Mouse (Mus musculus) liver, adult 10 weeks (tissue): Measurements from ENCODE around the gene Abhd14b. TPM values are rescaled to one million over a fixed set of nuclear protein-coding genes. Genes with fewer than 3 reads are reported as not detected.

Experiments
- polyA plus RNA-seq: library from polyadenylated mRNA; stranded (reverse); fragments of 350-450 nt; fragmentation: Illumina TruSeq; extraction: RNeasy Lipid Tissue Mini Kit (QIAGEN cat#74804); gene quantifications from one replicate; pipeline ENCODE4 v1.2.3, GENCODE M21; 2014; ENCODE audit warnings: low read depth, low replicate concordance

The Abhd14b gene
- polyA plus RNA-seq, result 105 TPM

GRCm38 (mm10) chr9:106447348-106447747, at the start of gene Abhd14b, which contains the start of gene Abhd14a:
TSS of gene Abhd14b (plus strand) at chr9:106447459.
TSS of gene Abhd14a (minus strand) at chr9:106447678.

GRCm38 (mm10) chr9:106429221-106430014, 17.8 kb upstream of the Abhd14b start, which contains the start of gene Rpl29:
TSS of gene Rpl29 (plus strand) at chr9:106429454.

GRCm38 (mm10) chr9:106453271-106454070, 6.2 kb downstream of the Abhd14b start, which contains the start of gene Pcbp4:
TSS of gene Pcbp4 (plus strand) at chr9:106453291.

GRCm38 (mm10) chr9:106465571-106466200, 18.4 kb downstream of the Abhd14b start, which contains the start of gene Gpr62:
TSS of gene Gpr62 (minus strand) at chr9:106465938.

GRCm38 (mm10) chr9:106475663-106476001, 28.4 kb downstream of the Abhd14b start, which contains the start of gene Rrp9:
TSS of gene Rrp9 (plus strand) at chr9:106475963.

GRCm38 (mm10) chr9:106476924-106477484, 29.7 kb downstream of the Abhd14b start, which contains the start of gene Parp3:
TSS of gene Parp3 (minus strand) at chr9:106476949.

GRCm38 (mm10) chr9:106499667-106500066, 52.4 kb downstream of the Abhd14b start, which contains the start of gene Iqcf1:
TSS of gene Iqcf1 (plus strand) at chr9:106499967.

Other genes starting within 250 kb of the Abhd14b start
- gene Ppm1m, start 247.7 kb upstream of the Abhd14b start, polyA plus RNA-seq, result 2.5 TPM
- not detected for gene Twf2, start 244.4 kb upstream of the Abhd14b start, polyA plus RNA-seq
- gene Tlr9, start 224.9 kb upstream of the Abhd14b start, polyA plus RNA-seq, result not detected
- gene Alas1, start 198.8 kb upstream of the Abhd14b start, polyA plus RNA-seq, result 86.5 TPM
- gene Poc1a, start 166.4 kb upstream of the Abhd14b start, polyA plus RNA-seq, result 0.34 TPM
- 2.9 TPM for gene Dusp7, start 78.8 kb upstream of the Abhd14b start, polyA plus RNA-seq
- 26.6 TPM for gene Rpl29, start 18.0 kb upstream of the Abhd14b start, polyA plus RNA-seq
- gene Acy1, start 9.1 kb upstream of the Abhd14b start, polyA plus RNA-seq, result 4.1 TPM
- 2.2 TPM for gene Abhd14a, start 219 bp downstream of the Abhd14b start, polyA plus RNA-seq
- 2.8 TPM for gene Pcbp4, start 5.8 kb downstream of the Abhd14b start, polyA plus RNA-seq
- not detected for gene Gpr62, start 18.5 kb downstream of the Abhd14b start, polyA plus RNA-seq
- 1.5 TPM for gene Rrp9, start 28.5 kb downstream of the Abhd14b start, polyA plus RNA-seq
- 9.4 TPM for gene Parp3, start 29.5 kb downstream of the Abhd14b start, polyA plus RNA-seq
- not detected for gene Iqcf1, start 52.5 kb downstream of the Abhd14b start, polyA plus RNA-seq
- gene Iqcf5, start 67.1 kb downstream of the Abhd14b start, polyA plus RNA-seq, result not detected
- gene Iqcf3, start 114.2 kb downstream of the Abhd14b start, polyA plus RNA-seq, result not detected
- not detected for gene Iqcf4, start 123.5 kb downstream of the Abhd14b start, polyA plus RNA-seq
- not detected for gene Iqcf6, start 179.1 kb downstream of the Abhd14b start, polyA plus RNA-seq
- gene Grm2, start 208.6 kb downstream of the Abhd14b start, polyA plus RNA-seq, result not detected
- 15.1 TPM for gene Tex264, start 238.5 kb downstream of the Abhd14b start, polyA plus RNA-seq